8 mouse cellular contexts compared by ENCODE assay signal in genomic region chr1:138507446-138508043, GRCm38 (mm10).
DNase-seq lines count a peak whose midpoint lies in the region; ATAC-seq lines count a peak whose summit lies in the region.

No protein-coding gene starts in this region.

- peak; percentile 42 for ATAC-seq in forebrain, embryonic 14.5 days
- ATAC-seq in CD4-positive, CD25-positive, alpha-beta regulatory T cell, adult 4 months: no peak
- ATAC-seq in hindbrain, embryonic 13.5 days (ENCODE audit: low FRiP score): no peak

- DNase-seq in frontal cortex, postnatal 36 days (ENCODE audit: low spot score in 2 of 2): peak; percentile 37 to 44
- DNase-seq in frontal cortex, postnatal 10 days (ENCODE audit: low spot score in 2 of 2): no peak
- peak; percentile 64 for DNase-seq in 3134 (ENCODE audit: extremely low read depth, insufficient read length, low spot score)
- no peak for DNase-seq in forebrain, embryonic 14.5 days (ENCODE audit: low spot score)
- DNase-seq in T-cell, adult 2 months (ENCODE audit: low spot score): no peak

- 32% methylated on average over 13 of the region's 13 CpGs for WGBS in forebrain, embryonic 14.5 days
- WGBS in macrophage (ENCODE audit: missing documents): 88% methylated on average over 13 of the region's 13 CpGs
- WGBS in hindbrain, embryonic 13.5 days: 75% methylated on average over 13 of the region's 13 CpGs

- H3K27ac ChIP-seq in forebrain, embryonic 14.5 days (ENCODE audit: low read depth, low read length): peak overlapping the region; percentile 48; the same call in 1 of the 2 replicates
- H3K27ac ChIP-seq in macrophage: 0 out of 2 replicates have a peak overlapping the region, but pooled peaks have one; percentile 12
- H3K27ac ChIP-seq in hindbrain, embryonic 13.5 days: no peak overlapping the region

- no peaks in the 10 kb centered on the region for H3K36me3 ChIP-seq in forebrain, embryonic 14.5 days (ENCODE audit: control insufficient read depth, insufficient read depth, low read length)
- H3K36me3 ChIP-seq in macrophage (ENCODE audit: inconsistent target): no peaks in the 10 kb centered on the region; the same call in 1 of the 2 replicates
- no peaks in the 10 kb centered on the region for H3K36me3 ChIP-seq in hindbrain, embryonic 13.5 days

- peak overlapping the region; percentile 12; the same call in 1 of the 2 replicates for H3K4me2 ChIP-seq in forebrain, embryonic 14.5 days (ENCODE audit: low read length)
- no peak overlapping the region for H3K4me2 ChIP-seq in hindbrain, embryonic 13.5 days

- H3K79me2 ChIP-seq in macrophage (ENCODE audit: inconsistent target): no peaks in the 10 kb centered on the region; the same call in 1 of the 2 replicates

- H3K9me3 ChIP-seq in forebrain, embryonic 14.5 days (replicated peaks; ENCODE audit: control insufficient read depth, low read length): no peaks in the 10 kb centered on the region
- no peaks in the 10 kb centered on the region for H3K9me3 ChIP-seq in hindbrain, embryonic 13.5 days

- no peak overlapping the region for H3K9ac ChIP-seq in forebrain, embryonic 14.5 days (ENCODE audit: low read length)
- no peak overlapping the region for H3K9ac ChIP-seq in hindbrain, embryonic 13.5 days

- no peaks in the 10 kb centered on the region for H3K27me3 ChIP-seq in forebrain, embryonic 14.5 days (replicated peaks; ENCODE audit: control insufficient read depth, insufficient read depth, low read length)
- no peaks in the 10 kb centered on the region; the same call in 1 of the 2 replicates for H3K27me3 ChIP-seq in hindbrain, embryonic 13.5 days

- no peak overlapping the region for H3K4me3 ChIP-seq in forebrain, embryonic 14.5 days (ENCODE audit: low read depth, low read length)
- no peak overlapping the region for H3K4me3 ChIP-seq in macrophage (ENCODE audit: inconsistent target)
- H3K4me3 ChIP-seq in hindbrain, embryonic 13.5 days: no peak overlapping the region

- H3K4me1 ChIP-seq in forebrain, embryonic 14.5 days (ENCODE audit: control insufficient read depth, insufficient read depth, low read length): peaks cover 24% of the 10 kb centered on the region
- peaks cover 28% of the 10 kb centered on the region for H3K4me1 ChIP-seq in hindbrain, embryonic 13.5 days (replicated peaks)

Comparison
In these comparisons a context has a peak if more than half of its experiments do, and no peak if none do; other contexts are left out.
1. DNase-seq: peak in frontal cortex, postnatal 36 days (2 of 2) and 3134 (single experiment); none in frontal cortex, postnatal 10 days (0 of 2), forebrain, embryonic 14.5 days (single experiment) and T-cell, adult 2 months (single experiment).